Mouse (Mus musculus) ES-E14 (cell line): Measurements from ENCODE around the gene Gna12. TPM values are rescaled to one million over a fixed set of nuclear protein-coding genes. Genes with fewer than 3 reads are reported as not detected.

ENCODE experiments used
- DNase-seq: peaks from one replicate; pipeline ENCODE4 v3.0.0-alpha.2; 2013; ENCODE audit warnings: low read depth, low spot score
- H3K27ac ChIP-seq: 2 replicates; pipeline ENCODE4 v1.5.1; 2012; ENCODE audit warnings: low read depth, mild to moderate bottlenecking, low read length, moderate library complexity, mixed read lengths; ENCODE audit not compliant: poor library complexity, insufficient read depth, severe bottlenecking
- H3K36me3 ChIP-seq: 2 replicates; pipeline ENCODE4 v1.6.1; 2012; ENCODE audit warnings: mild to moderate bottlenecking, low read length, moderate library complexity, mixed read lengths; ENCODE audit not compliant: control insufficient read depth, poor library complexity, insufficient read depth, severe bottlenecking
- H3K4me1 ChIP-seq, 2 experiments: fragments of 150-350 bp in 1 of 2; sonication (generic) in 1 of 2; 2 replicates each; pipeline ENCODE4 v1.6.1; 2012; ENCODE audit warnings: low read length in 2 of 2, mild to moderate bottlenecking in 1 of 2, mixed read lengths in 1 of 2; ENCODE audit not compliant: control insufficient read depth in 2 of 2, insufficient read depth in 2 of 2, poor library complexity in 1 of 2
- H3K4me3 ChIP-seq, 2 experiments: fragments of 150-350 bp in 1 of 2; sonication (generic) in 1 of 2; 2 replicates each; pipeline ENCODE4 v1.5.1; 2012; ENCODE audit warnings: low read length in 2 of 2, low read depth in 1 of 2, mild to moderate bottlenecking in 1 of 2, mixed read lengths in 1 of 2; ENCODE audit not compliant: insufficient read depth in 1 of 2, poor library complexity in 1 of 2, severe bottlenecking in 1 of 2
- H3K9ac ChIP-seq: 2 replicates; pipeline ENCODE4 v1.6.1; 2012; ENCODE audit warnings: low read depth, mild to moderate bottlenecking, low read length, mixed read lengths; ENCODE audit not compliant: poor library complexity, insufficient read depth, severe bottlenecking
- H3K9me3 ChIP-seq: fragments of 150-350 bp; sonication (generic); 2 replicates; pipeline ENCODE4 v1.6.1; 2012; ENCODE audit warnings: low read depth, mild to moderate bottlenecking, low read length; ENCODE audit not compliant: control insufficient read depth, insufficient read depth
- CHD2 ChIP-seq: IDR thresholded peaks from 2 replicates; pipeline ENCODE4 v1.6.1; 2014; ENCODE audit warnings: mild to moderate bottlenecking, low read depth, low read length, inconsistent platforms
- HCFC1 ChIP-seq: IDR thresholded peaks from 2 replicates; pipeline ENCODE4 v1.6.1; 2012; ENCODE audit warnings: low read length, inconsistent platforms, borderline replicate concordance; ENCODE audit not compliant: insufficient read depth
- MAFK ChIP-seq: IDR thresholded peaks from 2 replicates; pipeline ENCODE4 v1.6.1; 2014; ENCODE audit warnings: mild to moderate bottlenecking, low read depth, low read length, inconsistent platforms; ENCODE audit not compliant: insufficient read depth
- ZC3H11A ChIP-seq: IDR thresholded peaks from 2 replicates; pipeline ENCODE4 v1.6.1; 2012; ENCODE audit warnings: low read depth, mild to moderate bottlenecking, inconsistent platforms, low read length, borderline replicate concordance
- ZNF384 ChIP-seq: IDR thresholded peaks from 2 replicates; pipeline ENCODE4 v1.6.1; 2012; ENCODE audit warnings: low read depth, low read length, inconsistent platforms
- in situ Hi-C, 2 experiments: fragments of 600-800 bp; cut with MboI; formaldehyde crosslinking; loops; one replicate each; pipeline ENCODE4 v1.15.1; 2025; ENCODE audit warnings: low sequenced_read_pairs in 2 of 2, inconsistent platforms in 1 of 2; ENCODE audit not compliant: unreplicated experiment in 2 of 2
- total RNA-seq: library from RNA; depleted of rRNA; stranded (reverse); fragments of 300-350 nt; gene quantifications from 2 replicates; pipeline ENCODE4 v1.2.3, GENCODE M21; 2012

The Gna12 gene
- total RNA-seq, 1 experiment = 50.4 TPM

- Histone ChIP-seq H3K4me1 (peaks cover 0 to 5% of the 10 kb centered on the region in 2 experiments; a peak in 2 of 4 replicates), H3K9ac (no peak overlapping the region), H3K9me3 (no peaks in the 10 kb centered on the region), H3K4me3 (no peak overlapping the region), H3K36me3 (no peaks in the 10 kb centered on the region), H3K27ac (no peak overlapping the region)
- in situ Hi-C loops = no loop called here
- DNase-seq = no peak
- no peak for TF ChIP-seq ZC3H11A
Measured at GRCm38 (mm10) chr5:140792233-140792632, 38.0 kb downstream of the Gna12 start.

- no peak for DNase-seq
- no peak overlapping the region for H3K9ac ChIP-seq
- peaks cover 0 to 5% of the 10 kb centered on the region in 2 experiments; a peak in 2 of 4 replicates for H3K4me1 ChIP-seq
- TF ChIP-seq HCFC1 (no peak), MAFK (no peak), ZC3H11A (no peak), ZNF384 (no peak), CHD2 (no peak)
- H3K27ac ChIP-seq = no peak overlapping the region
- no peaks in the 10 kb centered on the region for H3K9me3 ChIP-seq
- no peak overlapping the region for H3K4me3 ChIP-seq
- in situ Hi-C loops = no loop called here
- no peaks in the 10 kb centered on the region for H3K36me3 ChIP-seq
Measured at GRCm38 (mm10) chr5:140790937-140791877, 39.0 kb downstream of the Gna12 start.

- TF ChIP-seq ZC3H11A = no peak
- TF ChIP-seq MAFK = no peak
- no peak for TF ChIP-seq ZNF384
- no peak for TF ChIP-seq CHD2
- no peak for TF ChIP-seq HCFC1
- H3K4me1 ChIP-seq = peaks cover 0 to 5% of the 10 kb centered on the region in 2 experiments; a peak in 2 of 4 replicates
- H3K27ac ChIP-seq = no peak overlapping the region
- H3K9ac ChIP-seq = no peak overlapping the region
- no peaks in the 10 kb centered on the region for H3K9me3 ChIP-seq
- no peak overlapping the region for H3K4me3 ChIP-seq
- H3K36me3 ChIP-seq = no peaks in the 10 kb centered on the region
- DNase-seq = no peak
- in situ Hi-C loops = no loop called here
Measured at GRCm38 (mm10) chr5:140790392-140790791, 39.8 kb downstream of the Gna12 start.

- no peak overlapping the region for H3K27ac ChIP-seq
- H3K4me3 ChIP-seq = no peak overlapping the region
- no peaks in the 10 kb centered on the region for H3K36me3 ChIP-seq
- no peak overlapping the region for H3K9ac ChIP-seq
- no peak for DNase-seq
- H3K9me3 ChIP-seq = no peaks in the 10 kb centered on the region
- in situ Hi-C loops = no loop called here
- TF ChIP-seq HCFC1 = no peak
- no peak for TF ChIP-seq ZC3H11A
- no peak for TF ChIP-seq CHD2
- no peak for TF ChIP-seq ZNF384
- no peak for TF ChIP-seq MAFK
- peaks cover 0 to 5% of the 10 kb centered on the region in 2 experiments; a peak in 2 of 4 replicates for H3K4me1 ChIP-seq
Measured at GRCm38 (mm10) chr5:140789561-140789960, 40.7 kb downstream of the Gna12 start.
